Mouse (Mus musculus) forebrain, embryonic 15.5 days (tissue): ENCODE measurements around the gene Usp50. TPM values are rescaled to one million over a fixed set of nuclear protein-coding genes. Genes with fewer than 3 reads are reported as not detected.
A peak's percentile ranks its signal among the peaks of the same experiment; 100 is the strongest.

Experiments
- ATAC-seq: fragments of 200-750 bp; cut with Nextera tagmentation; replicated peaks from 2 replicates; pipeline ENCODE4 v1.8.0; 2017; ENCODE audit warnings: mild to moderate bottlenecking, moderate TSS enrichment, moderate library complexity
- H3K27ac ChIP-seq: fragments of 300-500 bp; sonication (generic); replicated peaks from 2 replicates; pipeline ENCODE4 v1.5.1; 2015; ENCODE audit warnings: mild to moderate bottlenecking, inconsistent platforms
- H3K27me3 ChIP-seq: fragments of 300-500 bp; sonication (generic); 2 replicates; pipeline ENCODE4 v1.6.1; 2015; ENCODE audit warnings: inconsistent platforms
- H3K36me3 ChIP-seq: fragments of 300-500 bp; sonication (generic); 2 replicates; pipeline ENCODE4 v1.6.1; 2015; ENCODE audit warnings: mild to moderate bottlenecking, inconsistent platforms
- H3K4me1 ChIP-seq: fragments of 300-500 bp; sonication (generic); 2 replicates; pipeline ENCODE4 v1.6.1; 2015; ENCODE audit warnings: inconsistent platforms
- H3K4me2 ChIP-seq: fragments of 300-500 bp; sonication (generic); replicated peaks from 2 replicates; pipeline ENCODE4 v1.6.1; 2015; ENCODE audit warnings: mild to moderate bottlenecking, inconsistent platforms
- H3K4me3 ChIP-seq: fragments of 300-500 bp; sonication (generic); 2 replicates; pipeline ENCODE4 v1.5.1; 2015; ENCODE audit warnings: mild to moderate bottlenecking, inconsistent platforms
- H3K9ac ChIP-seq: fragments of 300-500 bp; sonication (generic); replicated peaks from 2 replicates; pipeline ENCODE4 v1.6.1; 2015; ENCODE audit warnings: mild to moderate bottlenecking, inconsistent platforms
- H3K9me3 ChIP-seq: fragments of 300-500 bp; sonication (generic); 2 replicates; pipeline ENCODE4 v1.6.1; 2016; ENCODE audit warnings: inconsistent platforms
- WGBS: fragments of 180-500 bp; shearing (Covaris S2); methylation state at CpG from one replicate; pipeline ENCODE4 v1.1.7; 2015; ENCODE audit warnings: mixed read lengths; 5-methylcytosine and 5-hydroxymethylcytosine counted together
- polyA plus RNA-seq: library from polyadenylated mRNA; unstranded; fragments of >200 nt; fragmentation: Nextera tagmentation; extraction: Ambion mirVana; gene quantifications from 2 replicates; pipeline ENCODE4 v1.2.1, GENCODE M21; 2015

Gene Usp50
- polyA plus RNA-seq, 1 experiment from 2014 or later = 2.6 TPM

GRCm38 (mm10) chr2:126675169-126676121, 107.8 kb downstream of the Usp50 start:
- Histone ChIP-seq H3K36me3 (0 out of 2 replicates have a peak, but pooled peaks cover 3% of the 10 kb centered on the region), H3K4me1 (peaks cover 45% of the 10 kb centered on the region), H3K4me3 (peak overlapping the region; percentile 75), H3K9ac (peak overlapping the region; percentile 86), H3K27ac (peak overlapping the region; percentile 100), H3K27me3 (no peaks in the 10 kb centered on the region), H3K9me3 (no peaks in the 10 kb centered on the region), H3K4me2 (peak overlapping the region; percentile 68)
- peak; percentile 94 for ATAC-seq
- under 1% methylated on average over 85 of the region's 99 CpGs for WGBS

- Histone ChIP-seq H3K27me3 (no peaks in the 10 kb centered on the region), H3K36me3 (no peaks in the 10 kb centered on the region), H3K4me1 (peaks cover 45% of the 10 kb centered on the region), H3K4me2 (peak overlapping the region; percentile 68), H3K27ac (peak overlapping the region; percentile 100), H3K4me3 (peak overlapping the region; percentile 75), H3K9me3 (no peaks in the 10 kb centered on the region), H3K9ac (peak overlapping the region; percentile 86)
- WGBS = under 1% methylated on average over 73 of the region's 77 CpGs
- ATAC-seq = peak; percentile 63; the same call in 1 of the 2 replicates
These were observed 108.7 kb downstream of the Usp50 start for GRCm38 (mm10) chr2:126674441-126675168.

GRCm38 (mm10) chr2:126673317-126674242, 109.7 kb downstream of the Usp50 start:
- peak overlapping the region; percentile 86 for H3K9ac ChIP-seq
- peak overlapping the region; percentile 75 for H3K4me3 ChIP-seq
- no peaks in the 10 kb centered on the region for H3K27me3 ChIP-seq
- no peaks in the 10 kb centered on the region for H3K9me3 ChIP-seq
- H3K4me2 ChIP-seq = peak overlapping the region; percentile 68
- H3K27ac ChIP-seq = no peak overlapping the region; the same call in 1 of the 2 replicates
- ATAC-seq = no peak
- peaks cover 45% of the 10 kb centered on the region for H3K4me1 ChIP-seq
- H3K36me3 ChIP-seq = no peaks in the 10 kb centered on the region
- WGBS = 65% methylated on average over 13 of the region's 13 CpGs

- H3K4me1 ChIP-seq = peaks cover 25% of the 10 kb centered on the region
- no peaks in the 10 kb centered on the region for H3K27me3 ChIP-seq
- no peak overlapping the region for H3K27ac ChIP-seq
- no peaks in the 10 kb centered on the region for H3K36me3 ChIP-seq
- H3K9me3 ChIP-seq = no peaks in the 10 kb centered on the region
- H3K4me2 ChIP-seq = no peak overlapping the region
- no peak for ATAC-seq
- H3K9ac ChIP-seq = no peak overlapping the region
- WGBS = 96% methylated on average over 5 of the region's 5 CpGs
- H3K4me3 ChIP-seq = no peak overlapping the region
These were observed 114.5 kb downstream of the Usp50 start for GRCm38 (mm10) chr2:126668621-126669252.

GRCm38 (mm10) chr2:126665984-126666383, 117.3 kb downstream of the Usp50 start:
- Histone ChIP-seq H3K27ac (no peak overlapping the region), H3K4me3 (no peak overlapping the region), H3K36me3 (no peaks in the 10 kb centered on the region), H3K4me2 (no peak overlapping the region), H3K27me3 (no peaks in the 10 kb centered on the region), H3K9ac (no peak overlapping the region), H3K4me1 (no peaks in the 10 kb centered on the region), H3K9me3 (no peaks in the 10 kb centered on the region)
- ATAC-seq = no peak
- WGBS = 94% methylated on average over 3 of the region's 3 CpGs

- Histone ChIP-seq H3K9me3 (no peaks in the 10 kb centered on the region), H3K27me3 (no peaks in the 10 kb centered on the region), H3K27ac (no peak overlapping the region), H3K4me3 (no peak overlapping the region), H3K4me1 (no peaks in the 10 kb centered on the region), H3K4me2 (no peak overlapping the region), H3K9ac (no peak overlapping the region), H3K36me3 (no peaks in the 10 kb centered on the region)
- WGBS = 63% methylated on average over 4 of the region's 4 CpGs
- 0 out of 2 replicates have a peak, but pooled peaks have one; percentile 29 for ATAC-seq
These were observed 119.8 kb downstream of the Usp50 start for GRCm38 (mm10) chr2:126663481-126663880.

Other genes with a start within 250 kb of the Usp50 start
- 4.3 and 4.5 TPM in 2 replicates for gene Slc27a2, start 231.1 kb downstream of the Usp50 start, polyA plus RNA-seq
- gene Hdc, start 164.2 kb downstream of the Usp50 start, polyA plus RNA-seq = 1.4 and 2.4 TPM in 2 replicates
- 57.4 and 58.1 TPM in 2 replicates for gene Gabpb1, start 107.1 kb downstream of the Usp50 start, polyA plus RNA-seq
- 28.2 and 28.6 TPM in 2 replicates for gene Usp8, start 76.1 kb downstream of the Usp50 start, polyA plus RNA-seq
- 39.7 and 40.0 TPM in 2 replicates for gene Trpm7, start 92.8 kb upstream of the Usp50 start, polyA plus RNA-seq
- 43.5 and 45.0 TPM in 2 replicates for gene Sppl2a, start 149.8 kb upstream of the Usp50 start, polyA plus RNA-seq
- 11.6 and 11.9 TPM in 2 replicates for gene Ap4e1, start 225.2 kb upstream of the Usp50 start, polyA plus RNA-seq